ENCODE assay signal across 9 mouse cellular contexts in the genomic region with DNA sequence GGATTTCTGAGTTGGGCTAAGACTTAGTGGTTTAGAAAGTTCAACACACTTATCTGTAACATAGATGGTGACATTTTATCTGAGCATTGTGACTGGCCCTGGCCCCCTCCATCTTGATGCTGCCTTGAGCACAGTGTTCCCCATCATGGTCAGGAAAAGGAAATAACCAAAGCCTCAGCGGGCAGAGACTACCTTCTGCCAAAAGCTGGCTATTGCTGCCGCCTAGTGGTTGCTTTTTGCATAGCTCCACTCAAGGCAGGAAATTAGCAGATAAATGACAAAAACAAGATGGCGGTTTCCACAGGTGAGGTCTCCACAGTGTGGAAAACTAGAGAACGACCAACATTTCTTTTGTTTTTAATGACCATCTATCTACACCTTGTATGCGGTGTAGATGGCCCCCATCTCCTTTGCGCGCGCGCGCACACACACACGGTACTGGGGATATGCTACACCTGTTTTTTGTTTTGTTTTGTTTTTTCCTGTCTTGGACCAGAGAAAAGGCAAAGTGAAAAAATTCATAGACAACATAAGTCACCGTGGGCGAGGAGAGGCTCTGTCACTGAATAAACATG. TPM values are rescaled to one million over a fixed set of nuclear protein-coding genes. Genes with fewer than 3 reads are reported as not detected.
DNase-seq lines count a peak whose midpoint lies in the region; ATAC-seq lines count a peak whose summit lies in the region.
"Had no signal": no experiment of that assay in that cellular context is flagged by ENCODE, and none has a peak within 500 bp of the region (broad histone marks: within the 10 kb centered on the region; RNA-seq: fewer than 3 reads in every experiment).

No protein-coding gene starts in this region.

- 42% methylated on average over 13 of the region's 13 CpGs for WGBS in liver, embryonic 13.5 days (ENCODE audit: insufficient replicate concordance)

- H3K4me2 ChIP-seq in liver, embryonic 13.5 days = no peak overlapping the region
- H3K4me2 ChIP-seq: liver, embryonic 15.5 days had no signal

- no peak overlapping the region for H3K4me3 ChIP-seq in liver, embryonic 13.5 days (replicated peaks)
- H3K4me3 ChIP-seq: liver, embryonic 15.5 days had no signal

- H3K27ac ChIP-seq in liver, embryonic 13.5 days = no peak overlapping the region
- H3K27ac ChIP-seq: liver, embryonic 15.5 days had no signal

- no peaks in the 10 kb centered on the region for H3K27me3 ChIP-seq in liver, embryonic 13.5 days
- H3K27me3 ChIP-seq: liver, embryonic 15.5 days had no signal

- H3K4me1 ChIP-seq in liver, embryonic 13.5 days (replicated peaks) = no peaks in the 10 kb centered on the region
- H3K4me1 ChIP-seq: liver, embryonic 15.5 days had no signal

- H3K9ac ChIP-seq in liver, embryonic 13.5 days = no peak overlapping the region
- H3K9ac ChIP-seq: liver, embryonic 15.5 days had no signal

- peak; percentile 45 for ATAC-seq in liver, embryonic 13.5 days (ENCODE audit: low read depth)

- H3K9me3 ChIP-seq in liver, embryonic 13.5 days (replicated peaks) = no peaks in the 10 kb centered on the region
- H3K9me3 ChIP-seq: liver, embryonic 15.5 days had no signal

- no peaks in the 10 kb centered on the region for H3K36me3 ChIP-seq in liver, embryonic 13.5 days
- H3K36me3 ChIP-seq: liver, embryonic 15.5 days had no signal

- DNase-seq in CD4-positive, CD25-positive, alpha-beta regulatory T cell, adult 2 months (ENCODE audit: low read depth, low spot score) = peak; percentile 94
- DNase-seq in WW6 (ENCODE audit: low read depth, low spot score) = peak; percentile 77
- DNase-seq in cerebellum, postnatal 4 days (ENCODE audit: low spot score in 2 of 2) = peak; percentile 70 to 87
- peak; percentile 63 to 79 for DNase-seq in gastrocnemius, postnatal 4 days (ENCODE audit: low spot score in 2 of 2)
- DNase-seq in kidney, postnatal 10 days = peak; percentile 91
- DNase-seq in liver, embryonic 13.5 days = peak; percentile 44
- peak; percentile 78 for DNase-seq in retina, postnatal 1 day
- peak; percentile 84 to 89 for DNase-seq in thymus, postnatal 36 days

RNA-seq across cellular contexts. Expression of gene Slc36a3, which starts 7.4 kb away (rescaled TPM):
- total RNA-seq in gastrocnemius, postnatal 4 days (2021) = not detected
- polyA plus RNA-seq in liver, embryonic 13.5 days (2015; fragmentation: Nextera tagmentation; extraction: Ambion mirVana) = not detected in 2 replicates
- polyA plus RNA-seq: liver, embryonic 15.5 days had no signal

RNA-seq across cellular contexts. Expression of gene Slc36a2, which starts 26.0 kb away (rescaled TPM):
- total RNA-seq in gastrocnemius, postnatal 4 days (2021) = 1 to 10 TPM; 4.2 to 5.6 TPM
- 9.2 and 10.0 TPM in 2 replicates for polyA plus RNA-seq in liver, embryonic 13.5 days (2015; fragmentation: Nextera tagmentation; extraction: Ambion mirVana)

RNA-seq across cellular contexts. Expression of gene Slc36a1, which starts 45.3 kb away (rescaled TPM):
- 10 to 100 TPM in 1 of 2 experiments, 1 to 10 TPM in 1; 9.6 to 11.1 TPM for total RNA-seq in gastrocnemius, postnatal 4 days (2021)
- 1.4 and 1.8 TPM in 2 replicates for polyA plus RNA-seq in liver, embryonic 13.5 days (2015; fragmentation: Nextera tagmentation; extraction: Ambion mirVana)

Comparison
In these comparisons a context has a peak if more than half of its experiments do, and no peak if none do; other contexts are left out.
1. DNase-seq: peak in every context shown above with its lines; median percentile 94 in CD4-positive, CD25-positive, alpha-beta regulatory T cell, adult 2 months; 91 in kidney, postnatal 10 days; 86 in thymus, postnatal 36 days; 78 in cerebellum, postnatal 4 days; 78 in retina, postnatal 1 day; 77 in WW6; 71 in gastrocnemius, postnatal 4 days; 44 in liver, embryonic 13.5 days.